Mouse (Mus musculus) cerebellum, adult 2 months (tissue): ENCODE results near the gene Ache.

Experiments
- CTCF ChIP-seq: fragments of 200-500 bp; IDR thresholded peaks from 2 replicates; pipeline ENCODE4 v1.5.1; 2011; ENCODE audit warnings: low read depth, mild to moderate bottlenecking, control low read depth, low read length, moderate library complexity, borderline replicate concordance; ENCODE audit not compliant: insufficient read depth
- POLR2A ChIP-seq: fragments of 200-500 bp; IDR thresholded peaks from 2 replicates; pipeline ENCODE4 v1.6.1; 2011; ENCODE audit warnings: low read length, control low read depth, borderline replicate concordance; ENCODE audit not compliant: insufficient read depth

DNA sequence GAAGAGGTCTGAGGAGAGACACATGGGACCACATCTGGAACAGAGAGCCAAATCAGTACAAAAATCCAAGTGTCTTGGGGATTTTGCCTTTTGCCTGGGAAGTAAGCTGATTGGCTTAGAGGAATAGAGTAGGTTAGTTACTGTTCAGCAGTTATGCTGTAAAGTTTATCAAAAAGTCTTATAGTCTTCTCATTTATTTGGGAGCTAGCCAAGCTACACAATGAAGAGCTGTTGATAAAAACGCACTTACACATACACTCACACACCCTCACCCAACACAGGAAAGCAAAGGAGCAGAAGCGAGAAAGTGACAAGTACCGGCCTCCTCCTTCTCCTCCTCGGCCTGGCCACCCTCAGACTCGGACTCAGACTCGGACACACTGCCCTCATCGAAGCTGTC is 11.9 kb downstream of the Ache start:
- TF ChIP-seq CTCF (no peak), POLR2A (no peak)
